Mouse (Mus musculus): ENCODE data around the gene Dgcr6.

Dgcr6 gene

DNA sequence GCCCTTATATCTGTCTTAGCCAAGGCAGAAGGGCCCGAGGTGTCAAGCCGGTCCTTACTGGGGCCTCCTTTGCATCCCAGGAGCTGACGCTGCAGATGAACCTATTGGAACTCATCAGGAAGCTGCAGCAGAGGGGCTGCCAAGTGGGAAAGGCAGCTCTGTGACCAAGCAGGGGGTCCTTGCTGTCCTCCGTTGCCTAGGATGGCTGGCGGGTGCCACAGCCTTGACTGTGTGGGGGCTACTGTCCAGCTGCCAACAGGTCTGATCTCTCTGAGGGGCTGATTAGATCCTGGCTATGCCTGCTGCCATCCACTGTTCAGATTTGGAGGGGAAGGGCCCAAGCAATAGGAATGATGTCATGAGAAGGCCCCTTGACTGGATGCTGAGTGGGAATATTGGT lies 18.1 kb downstream of the Dgcr6 start:
- DNase-seq (ENCODE audit: low read depth, low spot score), result no peak

DNA sequence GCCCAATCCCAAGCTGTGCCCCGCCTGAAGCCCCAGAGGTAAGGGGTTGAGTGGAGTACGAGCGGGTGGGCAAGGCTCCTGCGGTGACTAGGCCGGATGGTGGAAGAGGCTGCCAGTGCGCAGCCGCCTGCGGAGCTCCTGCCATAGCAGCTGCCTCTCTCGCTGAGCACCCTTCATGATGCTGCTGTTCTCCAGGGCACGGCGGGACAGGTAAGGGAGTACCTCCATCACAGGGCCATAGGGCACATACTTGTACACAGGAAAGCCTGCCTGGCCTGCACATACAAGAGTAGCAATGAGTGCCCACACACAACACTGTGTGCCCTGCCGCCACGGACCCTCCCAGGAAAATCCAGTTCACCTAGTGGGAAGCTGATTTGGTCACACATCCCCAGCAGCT lies 19.4 kb downstream of the Dgcr6 start:
- DNase-seq (ENCODE audit: low read depth, low spot score), result no peak

DNA sequence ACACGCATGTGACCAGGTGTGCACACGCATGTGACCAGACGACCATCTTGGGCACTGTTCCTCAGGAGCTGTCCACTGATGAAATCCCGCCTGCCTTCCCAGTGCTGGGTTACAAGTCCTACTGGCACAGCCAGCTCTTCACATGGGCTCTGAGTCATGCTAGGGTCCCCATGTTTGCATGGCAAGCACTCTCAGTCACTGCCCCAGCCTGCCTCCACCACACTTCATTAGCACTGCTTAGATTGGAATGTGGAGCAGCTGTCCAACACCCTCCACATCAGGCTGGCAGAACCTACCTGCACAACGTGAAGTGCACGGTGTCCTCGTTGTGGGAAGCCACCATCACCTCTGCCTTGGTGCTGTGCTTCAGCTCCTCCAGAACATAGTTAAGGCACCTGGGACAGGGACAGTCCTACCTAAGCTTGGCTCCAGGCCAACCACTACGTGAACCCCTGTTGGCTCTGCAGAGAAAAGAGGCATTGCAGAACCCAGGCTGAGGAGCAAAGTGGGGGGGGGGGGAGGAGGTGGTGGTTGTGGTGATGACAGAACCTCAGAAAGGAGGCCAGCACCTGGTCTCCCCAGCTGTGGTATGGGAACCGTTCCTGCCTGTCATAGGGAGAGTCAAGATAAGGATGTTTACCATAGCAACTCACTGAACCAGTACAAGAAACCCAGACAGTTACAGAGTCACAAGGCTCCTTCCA lies 20.8 kb downstream of the Dgcr6 start:
- no peak for DNase-seq (ENCODE audit: low read depth, low spot score)

DNA sequence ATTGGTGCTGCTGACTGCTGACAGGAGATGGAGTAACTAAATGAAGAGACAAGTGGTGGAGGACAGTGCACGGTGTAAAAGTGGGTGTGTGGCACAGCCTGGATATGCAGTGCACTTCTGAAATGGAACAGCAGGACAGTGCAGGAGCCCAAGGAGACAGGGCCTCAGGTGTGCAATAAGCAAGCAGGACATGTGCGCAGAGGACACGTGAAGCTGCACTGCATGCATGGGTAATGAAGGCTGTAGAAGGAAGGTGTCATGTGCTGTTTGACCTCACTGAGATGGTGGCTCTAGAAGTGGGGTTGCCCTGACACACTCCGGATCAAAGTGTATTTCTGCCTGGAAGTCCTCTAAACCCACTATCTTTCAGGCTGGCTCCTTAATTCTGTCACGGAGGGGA lies 22.0 kb downstream of the Dgcr6 start:
- DNase-seq (ENCODE audit: low read depth, low spot score), result no peak

DNA sequence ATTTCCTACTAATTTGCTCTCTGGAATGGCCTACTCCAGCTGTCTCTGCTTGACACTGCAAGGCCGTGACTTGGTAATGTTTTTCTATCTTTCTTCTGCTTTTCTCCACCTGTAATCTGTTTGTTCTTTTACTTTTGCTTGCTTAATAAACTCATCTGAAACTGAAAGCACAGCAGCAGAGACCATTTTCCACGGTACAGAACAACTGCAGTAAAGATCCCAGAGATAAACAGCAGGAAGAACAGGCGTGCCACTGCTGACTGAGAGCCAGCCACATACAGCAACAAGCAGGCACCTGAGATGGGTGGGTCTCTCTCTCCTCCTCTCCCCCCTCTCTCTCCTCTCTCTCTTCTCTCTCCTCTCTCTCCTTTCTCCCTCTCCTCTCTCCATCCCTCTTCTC lies 22.5 kb downstream of the Dgcr6 start:
- DNase-seq (ENCODE audit: low read depth, low spot score), result no peak

DNA sequence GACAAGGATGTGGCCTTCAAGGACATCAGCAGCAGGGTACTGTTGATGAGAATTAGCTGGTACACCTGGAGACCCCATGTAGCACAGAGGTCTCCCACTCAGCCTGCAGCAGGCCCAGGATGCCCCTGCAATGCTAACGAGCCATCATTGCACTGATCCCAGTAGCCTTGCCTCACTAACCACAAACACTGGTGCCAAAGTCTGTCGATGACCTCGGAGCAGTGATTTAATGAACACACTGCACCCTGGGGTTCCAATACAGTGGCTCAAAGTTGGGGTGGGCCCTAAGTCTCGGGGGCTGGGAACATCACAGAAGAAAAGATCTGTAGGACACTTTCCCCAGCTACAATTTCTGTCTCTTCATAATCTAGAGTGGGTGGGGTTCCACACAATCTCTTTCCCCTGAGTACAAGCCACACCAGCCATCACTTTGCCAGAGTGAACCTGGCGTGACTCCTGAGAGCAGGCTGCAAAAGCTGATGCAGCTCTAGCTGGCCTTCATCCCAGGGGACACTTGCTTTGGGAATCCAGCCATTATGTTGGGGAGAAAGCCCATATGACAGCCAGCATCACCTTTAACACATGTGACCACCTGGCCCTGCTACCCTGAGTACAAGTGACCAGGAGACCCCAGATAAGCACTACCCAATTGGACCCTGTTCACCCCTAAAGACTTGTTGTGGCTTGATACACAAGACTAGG lies 25.8 kb downstream of the Dgcr6 start:
- DNase-seq (ENCODE audit: low read depth, low spot score), result no peak

DNA sequence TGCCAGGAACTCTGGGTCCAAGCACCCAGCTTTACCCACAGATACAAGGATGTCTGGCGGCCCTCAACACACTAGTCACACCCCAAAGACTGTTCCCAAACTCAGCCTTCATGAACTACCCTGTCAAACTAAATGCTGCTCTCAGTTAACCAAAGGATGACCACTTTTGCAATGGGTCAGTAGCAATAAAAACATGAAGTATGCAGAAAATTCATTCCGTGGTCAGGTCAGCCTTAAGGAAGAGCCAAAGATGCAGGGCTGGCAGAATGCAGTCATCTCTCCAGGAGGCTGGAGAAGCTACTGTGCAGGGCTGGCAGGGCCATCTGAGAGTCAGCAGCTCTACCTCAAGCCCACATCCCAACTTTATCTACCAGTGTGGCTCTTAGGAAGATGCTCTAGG lies 26.6 kb downstream of the Dgcr6 start:
- no peak for DNase-seq (ENCODE audit: low read depth, low spot score)

DNA sequence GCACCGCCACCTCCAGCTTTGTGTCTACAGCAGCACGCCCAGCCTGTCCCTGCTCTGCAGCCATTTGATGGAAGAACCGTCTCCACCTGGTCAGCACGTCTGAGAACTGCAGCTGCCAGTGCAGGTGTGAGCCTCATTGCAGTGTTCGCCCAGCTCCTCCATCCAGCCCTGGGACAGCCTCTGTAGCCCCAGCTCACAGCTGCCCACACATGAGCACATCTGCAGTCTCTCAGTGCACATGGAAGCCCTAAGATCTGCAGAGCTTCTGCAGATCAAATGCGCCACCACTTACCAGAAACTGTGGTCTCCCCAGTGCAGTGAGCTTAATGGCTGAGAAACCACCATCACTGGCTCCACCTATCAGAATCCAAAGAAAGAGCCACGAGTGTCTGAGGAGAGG lies 27.5 kb downstream of the Dgcr6 start:
- no peak for DNase-seq (ENCODE audit: low read depth, low spot score)

DNA sequence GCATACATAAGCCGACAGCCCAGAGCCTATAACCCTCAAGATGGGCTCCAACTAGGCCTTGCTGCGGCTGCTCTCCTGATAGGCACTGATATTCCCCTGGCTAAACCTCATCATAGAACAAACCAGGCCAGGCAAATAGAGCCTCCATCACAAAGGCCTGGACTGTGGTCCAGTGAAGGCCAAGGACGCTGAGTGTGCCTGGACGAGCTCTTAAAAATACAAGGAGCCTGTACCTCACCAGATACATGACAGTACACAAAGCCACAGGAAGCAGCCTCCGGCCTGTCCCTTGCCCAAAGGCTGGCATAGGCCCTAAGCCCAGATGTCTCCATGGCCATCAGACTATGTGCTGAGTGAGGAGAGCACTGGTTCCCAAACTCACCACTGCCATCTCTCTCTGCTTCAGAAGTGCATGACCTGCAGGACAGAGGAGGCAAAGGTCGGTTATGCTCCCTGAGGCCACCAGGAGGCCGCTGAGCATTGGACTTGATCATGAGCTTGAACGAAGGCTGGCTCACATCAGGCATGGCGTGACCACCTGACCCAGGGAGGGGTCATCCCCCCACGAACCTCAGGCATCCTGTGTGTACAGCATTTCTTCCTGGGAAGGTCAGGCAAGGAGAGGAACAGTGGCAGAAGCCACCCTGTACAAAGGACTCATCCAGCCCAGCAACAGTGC lies 28.6 kb downstream of the Dgcr6 start:
- no peak for DNase-seq (ENCODE audit: low read depth, low spot score)

DNA sequence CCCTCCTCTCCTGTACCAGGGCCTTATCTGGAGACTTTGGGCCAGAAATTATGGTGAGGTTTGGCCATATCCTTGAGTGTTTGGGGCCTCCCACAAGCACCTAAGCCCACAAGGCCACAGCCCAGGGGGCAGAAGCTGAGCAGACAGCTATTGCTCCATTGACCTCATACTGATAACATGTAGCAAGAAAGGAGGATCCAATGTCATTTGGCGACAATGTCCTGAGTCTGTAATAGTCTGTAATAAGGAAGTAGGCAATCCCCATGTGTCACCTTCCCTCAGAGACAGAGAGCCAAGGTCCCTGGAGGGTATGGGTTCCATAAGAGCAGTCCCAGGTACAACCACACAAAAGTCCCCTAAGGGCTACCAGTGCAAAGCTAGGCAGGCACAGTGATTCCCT lies 29.6 kb downstream of the Dgcr6 start:
- no peak for DNase-seq (ENCODE audit: low read depth, low spot score)

DNA sequence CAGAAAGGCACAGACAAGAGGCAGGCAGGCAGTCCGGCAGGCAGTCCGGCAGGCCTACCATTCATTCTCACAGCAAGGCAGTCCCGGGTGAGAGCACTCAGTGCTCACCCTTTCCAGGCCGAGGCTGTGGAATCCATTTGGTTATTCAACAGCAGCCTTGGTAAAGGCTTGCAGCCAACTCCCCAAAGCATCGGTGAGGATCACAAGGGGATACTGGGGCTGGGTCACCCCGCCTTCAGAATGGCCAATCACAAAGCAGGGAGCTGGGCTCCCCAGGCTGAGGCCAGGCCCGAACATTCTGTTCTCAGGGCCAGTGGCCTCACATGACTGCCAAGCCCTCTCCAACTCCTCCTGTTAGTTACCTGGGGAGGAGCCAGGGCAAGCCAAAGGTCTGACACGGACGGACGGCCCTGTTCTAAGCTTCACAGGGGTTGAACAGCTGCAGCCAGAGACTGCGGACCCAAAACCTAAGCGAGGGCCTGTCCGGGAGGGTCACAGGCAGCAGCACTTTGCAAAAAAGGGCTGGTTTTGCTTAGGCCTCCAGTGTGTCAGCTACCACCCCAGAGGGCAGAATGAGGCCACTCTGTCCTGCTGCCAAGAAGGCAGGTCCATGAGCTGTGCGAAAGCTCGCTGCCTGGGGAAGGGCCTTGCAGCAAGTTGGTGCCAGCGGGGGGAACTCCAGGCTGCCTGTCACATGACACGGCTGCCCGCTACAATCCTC lies 30.7 kb downstream of the Dgcr6 start:
- peak; percentile 91 for DNase-seq (ENCODE audit: low read depth, low spot score)

DNA sequence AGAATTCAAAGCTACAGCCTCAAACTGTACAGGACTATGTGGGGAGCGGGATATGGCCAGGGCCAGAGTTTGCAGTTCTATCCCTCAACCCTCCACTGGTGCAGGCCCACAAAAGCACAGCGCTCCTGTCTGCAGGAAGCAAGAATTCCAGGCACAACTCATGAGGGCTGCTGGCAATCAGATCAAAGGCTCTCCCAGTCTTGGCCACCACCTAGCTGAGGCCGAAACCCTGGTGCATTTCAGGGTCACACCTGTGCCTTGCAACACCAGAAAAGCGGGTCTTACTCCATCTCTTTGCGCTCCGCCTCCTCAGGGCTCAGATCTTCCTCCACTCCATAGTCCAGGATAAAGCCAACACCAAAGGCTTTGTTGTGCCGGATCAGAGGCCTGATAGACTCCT lies 31.6 kb downstream of the Dgcr6 start:
- no peak for DNase-seq (ENCODE audit: low read depth, low spot score)

DNA sequence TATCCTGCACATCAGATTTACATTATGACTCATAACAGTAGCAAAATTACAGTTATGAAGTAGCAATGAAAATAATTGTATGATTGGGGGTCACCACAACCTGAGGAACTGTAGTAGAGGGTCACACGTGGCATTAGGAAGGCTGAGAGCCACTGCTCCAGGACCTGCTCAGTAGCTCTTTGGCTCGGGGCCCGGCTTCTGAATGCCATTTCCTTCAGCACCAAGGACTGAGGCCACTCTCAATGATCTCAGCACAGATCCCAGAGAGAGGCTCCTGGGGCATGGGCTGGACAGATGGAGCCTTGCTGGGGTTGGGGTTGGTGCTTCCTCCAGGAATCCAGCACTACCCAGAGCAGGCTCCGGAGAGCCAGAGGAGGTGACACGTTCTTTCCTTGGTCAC lies 34.4 kb downstream of the Dgcr6 start:
- DNase-seq (ENCODE audit: low read depth, low spot score), result no peak

DNA sequence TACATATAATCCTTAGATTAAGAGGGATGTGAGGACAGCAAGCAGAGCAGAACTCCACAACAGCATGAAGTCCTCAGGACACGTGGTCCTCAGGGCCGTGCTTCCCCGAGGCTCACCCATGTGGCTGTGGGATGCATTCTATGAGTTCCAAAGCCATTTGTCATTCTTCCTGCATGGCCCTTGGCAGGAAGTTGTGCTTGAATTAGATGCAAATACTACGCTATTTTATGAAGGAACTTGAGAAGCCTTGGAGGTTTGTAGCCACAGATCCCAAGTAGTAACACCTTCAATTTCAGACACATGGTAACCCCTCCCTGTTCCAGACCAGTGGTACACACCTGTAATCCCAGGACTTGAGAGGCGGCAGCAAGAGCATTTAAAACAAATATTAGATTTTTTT lies 43.7 kb downstream of the Dgcr6 start:
- DNase-seq (ENCODE audit: low read depth, low spot score), result no peak

DNA sequence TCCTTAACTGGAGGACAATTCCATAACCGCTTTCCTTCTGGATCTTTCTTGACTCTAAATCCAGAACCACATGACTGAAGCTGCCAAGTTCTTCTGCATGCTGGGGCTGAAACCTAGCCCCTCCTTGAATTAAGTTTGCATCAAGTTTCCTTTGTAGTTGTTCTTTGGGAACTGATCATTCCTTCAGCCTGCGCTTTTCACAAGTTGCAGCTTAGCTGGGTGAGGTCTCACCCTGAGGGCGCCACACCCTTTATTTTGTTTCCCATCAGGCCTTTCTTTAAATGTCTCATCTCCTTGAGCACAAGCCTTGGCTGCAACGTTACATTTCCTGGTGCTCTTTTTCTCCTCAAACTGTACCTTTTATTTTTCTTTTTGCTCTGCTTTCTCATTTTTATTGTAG lies 50.2 kb downstream of the Dgcr6 start:
- no peak for DNase-seq (ENCODE audit: low read depth, low spot score)

DNA sequence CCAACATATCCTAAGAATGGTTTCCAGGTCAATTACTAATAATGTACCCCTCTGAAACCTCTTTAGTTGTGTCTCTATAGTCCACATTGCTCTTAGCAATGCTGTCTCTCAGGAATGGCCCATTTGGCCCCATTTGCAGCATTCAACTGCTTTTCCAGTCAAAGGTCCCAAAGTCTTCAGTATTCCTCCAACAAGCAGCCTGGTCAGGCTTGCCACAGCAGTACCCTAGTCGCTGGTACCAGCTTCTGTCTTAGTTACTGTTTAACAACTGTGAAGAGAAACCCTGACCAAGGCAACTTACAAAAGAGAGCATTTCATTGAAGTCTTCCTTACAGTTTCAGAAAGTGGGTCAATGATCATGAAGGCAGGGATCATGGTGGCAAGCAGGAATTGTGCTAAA lies 50.7 kb downstream of the Dgcr6 start:
- DNase-seq (ENCODE audit: low read depth, low spot score), result no peak

DNA sequence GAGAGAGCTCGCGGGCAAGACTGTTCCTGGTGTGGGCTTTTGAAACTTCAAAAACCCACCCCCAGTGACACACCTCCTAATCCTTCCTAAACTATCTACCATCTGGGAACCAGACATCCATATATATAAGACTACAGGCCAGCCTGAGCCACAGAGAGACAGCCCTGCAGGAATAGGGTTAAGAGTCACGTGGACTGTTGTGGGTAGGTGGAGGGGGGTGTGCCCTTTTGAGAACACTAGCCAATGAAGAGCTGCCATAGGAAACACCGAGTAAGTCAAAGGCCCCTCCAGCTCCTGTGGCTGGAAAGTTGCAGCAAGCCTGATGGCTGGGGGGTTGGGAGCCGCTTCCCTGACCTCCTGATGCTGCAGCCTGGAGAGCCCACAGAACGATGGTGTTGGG lies 51.1 kb downstream of the Dgcr6 start:
- no peak for DNase-seq (ENCODE audit: low read depth, low spot score)

DNA sequence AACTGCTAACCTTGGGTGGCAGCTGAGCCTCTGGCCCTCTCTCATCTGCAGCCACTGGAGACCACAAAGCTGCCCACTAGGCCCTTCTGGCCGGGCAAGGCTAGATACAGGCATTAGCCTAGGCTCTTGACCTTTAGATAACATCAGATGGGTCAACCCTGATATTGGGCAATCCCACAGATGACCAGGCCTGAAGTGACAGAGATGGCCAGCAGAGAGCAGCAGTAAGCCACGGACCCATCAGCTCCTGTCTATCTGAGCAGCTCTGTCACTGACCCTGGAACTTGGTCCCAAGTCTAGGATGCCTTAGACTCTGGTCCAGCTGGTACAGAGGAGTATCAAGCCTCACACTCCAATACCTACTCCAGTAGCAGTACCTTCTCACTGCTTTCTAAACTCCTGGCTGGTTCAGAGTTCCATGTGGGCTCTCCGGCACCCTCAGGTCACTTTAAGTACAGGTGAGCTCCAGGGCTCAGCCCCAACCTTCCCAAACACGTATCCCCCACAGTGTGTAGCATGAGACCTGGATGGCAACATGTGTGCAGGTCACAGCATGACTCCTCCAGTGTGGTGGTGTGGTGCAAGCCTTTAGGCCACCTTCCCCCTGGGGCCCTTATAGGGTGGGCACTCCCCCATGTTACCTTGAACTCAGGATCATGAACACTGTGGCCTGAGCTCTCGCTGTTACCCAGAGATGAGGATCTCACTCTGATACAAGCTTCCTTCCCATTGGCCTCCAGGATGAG lies 55.7 kb downstream of the Dgcr6 start:
- peak; percentile 70 for DNase-seq (ENCODE audit: low read depth, low spot score)

DNA sequence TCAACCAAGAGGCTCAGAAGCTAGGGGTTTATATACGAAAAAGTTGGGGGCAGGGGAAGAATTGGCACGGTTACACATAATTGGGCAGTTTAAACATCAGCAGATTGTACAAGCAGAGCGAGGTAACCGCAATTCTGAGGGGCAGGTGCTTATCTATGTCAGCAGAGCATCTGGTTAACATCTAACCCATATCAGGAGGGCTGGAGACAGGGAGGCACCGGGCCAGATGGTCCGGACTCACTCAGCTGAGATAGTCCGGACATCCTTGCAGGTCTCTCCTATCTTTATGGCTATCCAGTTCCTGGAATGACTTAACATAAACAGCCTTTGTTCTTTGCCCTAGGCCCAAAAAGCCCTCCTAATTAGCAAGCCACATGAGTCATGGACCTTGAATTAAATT lies 58.4 kb downstream of the Dgcr6 start:
- DNase-seq (ENCODE audit: low read depth, low spot score), result no peak

DNA sequence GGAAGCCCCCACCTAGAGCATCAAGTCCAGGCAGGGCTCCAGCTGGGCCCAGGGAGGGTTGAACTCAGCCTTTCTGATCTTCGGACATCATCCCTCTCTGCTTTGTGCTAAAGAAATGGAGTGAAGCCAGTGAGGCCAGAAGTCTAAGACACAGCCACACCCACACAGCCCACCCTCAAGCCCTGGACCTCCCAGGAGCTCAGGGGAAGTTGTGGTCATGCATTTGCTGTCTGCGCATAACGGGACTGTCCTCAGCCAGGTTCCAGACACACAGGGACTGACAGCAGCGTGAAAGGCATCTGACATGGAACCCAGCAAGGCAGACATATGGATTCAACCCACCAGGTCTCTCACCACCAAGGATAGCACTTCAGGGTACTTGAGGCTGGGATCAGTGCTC lies 63.8 kb downstream of the Dgcr6 start:
- DNase-seq (ENCODE audit: low read depth, low spot score), result no peak

DNA sequence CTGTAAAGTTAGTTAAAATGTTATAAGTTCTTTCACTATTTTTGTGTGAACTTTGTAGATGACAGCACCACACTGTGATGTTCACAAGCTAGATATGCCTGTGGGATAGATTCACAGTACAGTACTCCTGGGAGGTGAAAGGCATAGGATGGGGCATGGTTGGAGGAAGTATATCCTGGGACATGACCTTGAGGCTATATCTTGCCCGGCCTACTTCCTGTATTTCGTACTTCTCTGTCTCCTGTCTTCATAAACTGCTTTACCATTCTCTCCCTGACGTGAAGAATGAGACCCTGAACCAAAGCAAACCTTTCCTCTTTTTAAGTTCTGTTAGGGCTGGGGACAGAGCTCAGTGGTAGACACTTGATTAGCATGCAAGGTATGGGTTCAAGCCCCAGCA lies 65.6 kb downstream of the Dgcr6 start:
- no peak for DNase-seq (ENCODE audit: low read depth, low spot score)
